Mouse (Mus musculus) lung, embryonic 14.5 days (tissue): Measurements from ENCODE around the gene Prpf8. TPM values are rescaled to one million over a fixed set of nuclear protein-coding genes. Genes with fewer than 3 reads are reported as not detected.

Experiments used
- ATAC-seq: fragments of 200-750 bp; cut with Nextera tagmentation; 2 replicates; pipeline ENCODE4 v1.8.0; 2017; ENCODE audit warnings: mild to moderate bottlenecking, moderate TSS enrichment, moderate library complexity; ENCODE audit not compliant: insufficient read depth
- DNase-seq: peaks from one replicate; pipeline ENCODE4 v3.0.0-alpha.2; 2015
- H3K27ac ChIP-seq: fragments of 300-500 bp; sonication (generic); 2 replicates; pipeline ENCODE4 v1.5.1; 2014; ENCODE audit warnings: low read depth, mild to moderate bottlenecking, moderate library complexity
- H3K27me3 ChIP-seq: fragments of 300-500 bp; sonication (generic); 2 replicates; pipeline ENCODE4 v1.6.1; 2014; ENCODE audit warnings: low read length, control low read depth; ENCODE audit not compliant: insufficient read depth
- H3K36me3 ChIP-seq: fragments of 300-500 bp; sonication (generic); 2 replicates; pipeline ENCODE4 v1.6.1; 2014; ENCODE audit warnings: control low read depth; ENCODE audit not compliant: insufficient read depth
- H3K4me1 ChIP-seq: fragments of 300-500 bp; sonication (generic); 2 replicates; pipeline ENCODE4 v1.6.1; 2014; ENCODE audit warnings: antibody characterized with exemption, control low read depth; ENCODE audit not compliant: insufficient read depth
- H3K4me2 ChIP-seq: fragments of 300-500 bp; sonication (generic); 2 replicates; pipeline ENCODE4 v1.6.1; 2014; ENCODE audit warnings: mild to moderate bottlenecking
- H3K4me3 ChIP-seq: fragments of 300-500 bp; sonication (generic); 2 replicates; pipeline ENCODE4 v1.5.1; 2014; ENCODE audit warnings: low read depth, low read length
- H3K9ac ChIP-seq: fragments of 300-500 bp; sonication (generic); 2 replicates; pipeline ENCODE4 v1.6.1; 2014
- H3K9me3 ChIP-seq: fragments of 300-500 bp; sonication (generic); 2 replicates; pipeline ENCODE4 v1.6.1; 2016; ENCODE audit warnings: low read depth, low read length, control low read depth
- CTCF ChIP-seq: IDR thresholded peaks from 2 replicates; pipeline ENCODE4 v1.5.1; 2016; ENCODE audit warnings: antibody characterized with exemption, low read depth
- WGBS: fragments of 180-500 bp; shearing (Covaris S2); extraction: QIAGEN DNeasy Blood & Tissue Kit; methylation state at CpG from one replicate; pipeline ENCODE4 v1.1.7; 2014; 5-methylcytosine and 5-hydroxymethylcytosine counted together
- polyA plus RNA-seq: library from polyadenylated mRNA; unstranded; fragments of >200 nt; fragmentation: Nextera tagmentation; extraction: Ambion mirVana; gene quantifications from 2 replicates; pipeline ENCODE4 v1.2.1, GENCODE M21; 2014

Prpf8 gene
- polyA plus RNA-seq, 1 experiment from 2014 or later: 104 TPM

DNA sequence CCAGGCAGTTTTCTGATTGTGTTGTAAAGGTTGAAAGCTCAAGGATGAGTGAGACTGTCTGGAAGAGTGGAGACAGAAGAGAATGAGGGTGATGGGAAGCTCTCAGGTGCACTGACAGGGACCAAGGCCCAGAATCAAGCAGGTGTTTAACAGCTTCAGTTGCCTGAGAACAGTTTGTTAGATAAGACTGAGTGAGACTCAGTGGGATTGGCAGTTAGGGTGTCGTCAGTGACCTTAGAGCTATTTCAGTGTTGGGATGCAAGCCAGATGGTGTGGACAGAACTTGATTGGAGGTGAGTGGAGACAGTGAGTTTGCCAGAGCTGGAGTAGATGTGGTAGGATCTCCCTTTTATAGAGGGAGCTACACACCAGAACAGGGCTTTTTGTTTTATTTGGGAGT, 11.5 kb downstream of the Prpf8 start:
- Histone ChIP-seq H3K27me3 (no peaks in the 10 kb centered on the region), H3K9ac (no peak overlapping the region), H3K36me3 (peaks cover 100% of the 10 kb centered on the region), H3K27ac (no peak overlapping the region), H3K4me2 (no peak overlapping the region), H3K9me3 (no peaks in the 10 kb centered on the region), H3K4me3 (no peak overlapping the region), H3K4me1 (no peaks in the 10 kb centered on the region)
- no peak for ATAC-seq
- 64% methylated on average over 1 of the region's 1 CpGs for WGBS
- no peak for DNase-seq
- TF ChIP-seq CTCF: no peak

DNA sequence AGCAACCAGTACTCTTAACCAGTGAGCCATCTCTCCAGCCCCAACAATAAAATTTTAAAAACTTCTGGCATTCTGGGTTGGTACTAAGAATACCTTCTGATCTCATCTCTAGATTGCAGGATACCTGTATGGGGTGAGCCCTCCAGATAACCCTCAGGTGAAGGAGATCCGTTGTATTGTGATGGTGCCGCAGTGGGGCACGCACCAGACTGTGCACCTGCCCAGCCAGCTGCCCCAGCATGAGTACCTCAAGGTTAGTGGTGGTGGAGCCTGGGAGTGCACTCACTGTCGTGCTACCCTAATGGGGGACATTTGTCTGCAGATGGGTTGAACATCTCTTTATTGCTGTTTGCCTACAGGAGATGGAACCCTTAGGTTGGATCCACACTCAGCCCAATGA, 21.5 kb downstream of the Prpf8 start:
- H3K27me3 ChIP-seq: no peaks in the 10 kb centered on the region
- WGBS: 92% methylated on average over 4 of the region's 4 CpGs
- no peak for DNase-seq
- H3K27ac ChIP-seq: no peak overlapping the region
- peaks cover 66% of the 10 kb centered on the region for H3K36me3 ChIP-seq
- no peak overlapping the region for H3K9ac ChIP-seq
- ATAC-seq: no peak
- no peak overlapping the region for H3K4me3 ChIP-seq
- H3K4me1 ChIP-seq: peaks cover 8% of the 10 kb centered on the region
- H3K9me3 ChIP-seq: no peaks in the 10 kb centered on the region
- no peak for TF ChIP-seq CTCF
- H3K4me2 ChIP-seq: no peak overlapping the region

DNA sequence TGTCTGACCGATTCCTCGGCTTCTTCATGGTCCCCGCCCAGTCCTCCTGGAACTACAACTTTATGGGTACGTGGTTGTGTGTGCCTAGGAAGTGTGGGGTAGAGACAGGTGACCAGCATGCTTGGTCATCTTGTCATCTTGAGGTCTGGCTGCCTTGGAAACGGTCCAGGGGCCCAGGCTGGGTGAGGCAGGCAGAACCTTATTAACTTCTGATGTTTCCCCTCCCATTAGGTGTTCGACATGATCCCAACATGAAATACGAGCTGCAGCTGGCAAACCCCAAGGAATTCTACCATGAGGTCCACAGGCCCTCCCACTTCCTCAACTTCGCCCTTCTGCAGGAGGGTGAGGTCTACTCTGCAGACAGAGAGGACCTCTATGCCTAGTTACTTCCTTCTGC, 22.3 kb downstream of the Prpf8 start:
- Histone ChIP-seq H3K4me2 (no peak overlapping the region), H3K27me3 (no peaks in the 10 kb centered on the region), H3K9ac (no peak overlapping the region), H3K9me3 (no peaks in the 10 kb centered on the region), H3K27ac (no peak overlapping the region), H3K4me3 (no peak overlapping the region), H3K4me1 (peaks cover 8% of the 10 kb centered on the region), H3K36me3 (peaks cover 58% of the 10 kb centered on the region)
- no peak for ATAC-seq
- no peak for TF ChIP-seq CTCF
- peak; percentile 9 for DNase-seq
- WGBS: 65% methylated on average over 8 of the region's 8 CpGs

DNA sequence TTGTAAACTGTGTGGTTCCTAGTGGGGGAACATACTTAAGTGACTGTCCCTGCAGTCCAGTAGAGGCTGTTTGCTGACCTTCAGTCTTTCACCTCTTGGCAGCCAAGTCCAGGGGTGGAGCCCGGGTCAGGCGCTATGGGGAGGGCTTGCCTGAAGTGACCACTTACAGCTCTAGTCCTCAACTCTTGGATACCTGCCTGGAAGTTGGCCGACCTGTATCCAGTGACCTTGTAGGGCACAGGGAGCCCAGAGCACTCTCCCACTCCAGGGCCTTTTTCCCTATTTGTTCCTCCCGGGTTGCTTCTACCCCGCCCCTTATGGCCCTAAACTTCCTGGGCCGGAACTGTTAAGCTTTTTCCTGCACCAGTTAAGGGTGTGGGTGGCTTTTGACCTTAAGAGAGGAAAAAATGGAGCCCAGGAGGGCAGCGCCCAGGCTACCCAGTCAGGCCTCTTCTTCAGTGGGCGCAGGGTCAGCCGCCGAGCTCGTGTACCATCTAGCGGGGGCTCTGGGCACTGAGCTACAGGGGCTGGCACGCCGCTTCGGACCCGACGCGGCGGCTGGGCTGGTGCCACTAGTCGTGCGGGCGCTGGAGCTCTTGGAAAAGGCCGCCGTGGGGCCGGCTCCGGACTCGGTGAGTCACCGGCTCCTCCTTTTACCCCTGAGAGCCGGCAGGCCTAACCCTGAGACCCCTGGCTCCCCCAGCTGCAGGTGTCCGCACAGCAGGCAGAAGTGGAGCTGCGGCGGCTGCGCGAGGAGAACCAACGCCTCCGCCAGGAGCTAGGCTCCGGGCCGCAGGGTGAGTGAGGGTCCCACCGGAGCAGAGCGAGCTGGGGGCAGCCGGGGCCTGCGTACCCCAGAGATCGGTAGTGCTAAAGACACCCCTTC, 23.4 kb downstream of the Prpf8 start, which contains the start of gene Rilp:
Gene Rilp (plus strand): TSS at position 354 of the 886 bp plus-strand sequence.
- Histone ChIP-seq H3K9me3 (no peaks in the 10 kb centered on the region), H3K27me3 (no peaks in the 10 kb centered on the region), H3K4me2 (peak within 1 kb of the TSS; percentile 99), H3K27ac (peak within 1 kb of the TSS; percentile 82), H3K36me3 (peaks cover 48% of the 10 kb centered on the region), H3K4me1 (peaks cover 8% of the 10 kb centered on the region), H3K4me3 (peak within 1 kb of the TSS; percentile 47), H3K9ac (peak within 1 kb of the TSS; percentile 56)
- WGBS: 2% methylated on average over 43 of the region's 43 CpGs
- peak; percentile 46 for TF ChIP-seq CTCF
- ATAC-seq (peak; percentile 70), DNase-seq (peak; percentile 71)

DNA sequence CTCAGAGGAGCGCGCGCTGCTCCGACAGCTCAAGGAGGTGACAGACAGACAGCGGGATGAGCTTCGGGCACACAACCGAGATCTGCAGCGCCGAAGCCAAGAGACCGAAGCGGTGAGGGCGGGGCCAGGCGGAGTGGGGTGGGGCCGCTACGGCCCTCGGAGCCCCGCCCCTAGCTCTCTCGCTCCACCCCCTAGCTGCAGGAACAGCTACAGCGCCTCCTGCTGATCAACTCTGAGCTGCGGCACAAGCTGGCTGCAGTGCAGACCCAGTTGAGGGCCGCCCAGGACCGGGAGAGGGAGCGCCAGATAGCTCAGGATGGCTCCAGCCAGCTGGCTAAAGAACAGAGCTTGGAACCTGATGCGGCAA, 24.0 kb downstream of the Prpf8 start:
- peak; percentile 95 for DNase-seq
- peak overlapping the region; percentile 82 for H3K27ac ChIP-seq
- H3K4me1 ChIP-seq: peaks cover 8% of the 10 kb centered on the region
- no peaks in the 10 kb centered on the region for H3K27me3 ChIP-seq
- no peaks in the 10 kb centered on the region for H3K9me3 ChIP-seq
- TF ChIP-seq CTCF: peak; percentile 91
- H3K4me2 ChIP-seq: peak overlapping the region; percentile 99
- H3K4me3 ChIP-seq: peak overlapping the region; percentile 47
- peak; percentile 89 for ATAC-seq
- peaks cover 41% of the 10 kb centered on the region for H3K36me3 ChIP-seq
- H3K9ac ChIP-seq: peak overlapping the region; percentile 56
- WGBS: 2% methylated on average over 24 of the region's 24 CpGs

DNA sequence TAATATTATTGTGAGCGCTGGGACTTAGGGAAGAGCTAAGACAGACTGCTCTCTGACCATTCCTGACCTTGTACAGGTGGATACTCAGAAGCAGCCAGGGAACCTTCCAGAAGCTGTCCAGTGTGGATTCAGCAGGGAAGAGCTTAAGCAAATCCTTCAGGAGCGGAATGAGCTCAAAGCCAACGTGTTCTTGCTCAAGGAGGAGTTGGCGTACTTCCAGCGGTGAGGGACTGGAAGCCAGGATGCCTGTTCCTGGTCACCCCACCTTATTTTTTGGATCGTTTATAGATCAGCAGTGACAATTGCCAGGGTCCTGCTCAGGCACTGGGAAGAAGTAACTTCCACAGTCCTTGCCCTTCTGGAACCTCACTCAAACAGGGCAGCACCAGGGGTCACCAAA, 24.6 kb downstream of the Prpf8 start:
- Histone ChIP-seq H3K27ac (no peak overlapping the region), H3K4me1 (peaks cover 8% of the 10 kb centered on the region), H3K4me3 (no peak overlapping the region), H3K36me3 (peaks cover 35% of the 10 kb centered on the region), H3K27me3 (no peaks in the 10 kb centered on the region), H3K4me2 (no peak overlapping the region), H3K9ac (no peak overlapping the region), H3K9me3 (no peaks in the 10 kb centered on the region)
- peak; percentile 30 for DNase-seq
- ATAC-seq: no peak
- WGBS: 72% methylated on average over 6 of the region's 6 CpGs
- no peak for TF ChIP-seq CTCF

DNA sequence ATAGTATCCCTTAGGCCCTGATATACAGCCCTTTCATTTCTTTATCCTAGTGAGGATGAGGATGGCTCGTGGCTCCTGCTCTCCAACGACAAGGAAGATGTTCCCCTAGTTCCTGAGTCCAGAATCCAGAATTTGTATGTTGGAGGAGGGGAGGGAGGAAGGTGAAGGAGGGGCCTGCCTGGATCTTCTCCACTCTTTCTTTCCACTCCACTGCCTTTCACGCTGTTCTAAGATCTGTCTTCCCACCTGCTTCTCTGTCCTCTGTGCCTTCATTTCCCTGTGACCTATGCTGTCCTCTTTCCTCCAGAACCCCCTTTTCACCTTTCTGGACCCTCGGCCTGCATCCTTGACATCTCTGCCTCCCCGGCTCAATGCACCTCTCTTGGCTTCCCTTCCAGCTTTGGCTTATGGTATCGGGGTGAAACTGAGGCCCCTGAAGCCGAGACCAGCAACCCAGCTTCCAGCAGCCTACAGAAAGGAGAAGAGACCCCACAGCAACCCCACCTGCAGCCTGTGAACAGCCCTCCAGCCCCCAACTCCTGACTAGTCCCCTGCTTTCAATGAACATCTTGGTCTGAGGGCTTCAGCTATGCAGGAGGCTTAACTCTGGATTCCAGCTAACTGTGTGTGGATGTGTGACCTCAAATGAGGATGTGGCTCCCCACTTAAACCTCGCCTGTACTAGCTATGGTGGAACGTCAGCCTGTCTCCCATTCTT, 25.8 kb downstream of the Prpf8 start:
- 72% methylated on average over 9 of the region's 9 CpGs for WGBS
- peaks cover 24% of the 10 kb centered on the region for H3K36me3 ChIP-seq
- no peak overlapping the region for H3K4me2 ChIP-seq
- no peak overlapping the region for H3K27ac ChIP-seq
- no peak overlapping the region; the same call in 1 of the 2 replicates for H3K9ac ChIP-seq
- no peaks in the 10 kb centered on the region for H3K27me3 ChIP-seq
- ATAC-seq (no peak), DNase-seq (no peak)
- no peaks in the 10 kb centered on the region for H3K9me3 ChIP-seq
- H3K4me3 ChIP-seq: no peak overlapping the region
- TF ChIP-seq CTCF: no peak
- H3K4me1 ChIP-seq: peaks cover 8% of the 10 kb centered on the region
